Mouse (Mus musculus): ENCODE measurements around the gene Cux2.

GRCm38 (mm10) chr5:121883356-121883755 is 166.5 kb downstream of the Cux2 start:
- TF ChIP-seq CTCF (conservative IDR thresholded peaks at IDR 0.05; ENCODE audit: insufficient read depth, insufficient read length, low read depth, low read length): no peak
- TF ChIP-seq POLR2A (IDR thresholded peaks at IDR 0.05; ENCODE audit: low read depth, low read length): no peak
